Mouse (Mus musculus) liver, embryonic 14.5 days (tissue): ENCODE data around the gene Cyp4a32.
"Not testable (repeated sequence)": the region's sequence is repeated elsewhere in the genome, so short reads cannot be mapped to it uniquely, and the experiment has no call there.

Source experiments
- CTCF ChIP-seq: IDR thresholded peaks from 2 replicates; pipeline ENCODE4 v1.5.1; 2016; ENCODE audit warnings: antibody characterized with exemption, low read depth, control low read depth
- EP300 ChIP-seq: IDR thresholded peaks from 2 replicates; pipeline ENCODE4 v1.6.1; 2016; ENCODE audit warnings: antibody characterized with exemption, low read depth

GRCm38 (mm10) chr4:115564469-115565225, 36.1 kb upstream of the Cyp4a32 start:
- not testable (repeated sequence) for TF ChIP-seq CTCF, EP300
